Mouse (Mus musculus) monocyte, adult 2 months (primary cell): ENCODE results near the gene Lcp1.

Experiments
- DNase-seq, 2 experiments: peaks; one replicate each; pipeline ENCODE4 v3.0.0; 2022; ENCODE audit warnings: low spot score in 2 of 2, low read depth in 1 of 2

The Lcp1 gene

GRCm38 (mm10) chr14:75197660-75198059 is 66.8 kb downstream of the Lcp1 start:
- no peak for DNase-seq

- DNase-seq: no peak
Measured at GRCm38 (mm10) chr14:75205363-75206051, 74.6 kb downstream of the Lcp1 start.

DNA sequence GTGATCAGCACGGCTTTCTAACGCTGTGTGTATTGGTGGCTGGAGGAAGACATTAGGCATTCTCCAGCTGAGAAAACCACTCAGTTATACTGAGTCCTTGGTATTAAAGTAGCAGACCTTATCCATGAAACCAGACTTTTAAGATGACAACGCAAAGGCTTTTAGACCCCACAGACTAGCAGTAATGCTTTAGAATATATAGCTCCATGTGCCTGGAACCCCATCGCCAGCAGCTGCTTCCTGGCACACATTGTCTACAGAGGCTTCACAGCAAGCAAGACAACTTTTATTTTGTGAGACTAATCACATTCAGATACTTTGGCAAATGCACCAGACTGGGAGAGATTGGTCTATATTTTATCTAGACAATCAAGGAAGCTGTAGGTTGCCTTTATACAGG is 75.4 kb downstream of the Lcp1 start:
- DNase-seq: no peak

- DNase-seq: no peak
Measured at GRCm38 (mm10) chr14:75208572-75209151, 77.8 kb downstream of the Lcp1 start.

GRCm38 (mm10) chr14:75213752-75214151 is 82.9 kb downstream of the Lcp1 start:
- DNase-seq: no peak

- DNase-seq: no peak
Measured at GRCm38 (mm10) chr14:75218843-75219242, 87.9 kb downstream of the Lcp1 start.

GRCm38 (mm10) chr14:75219250-75219913 is 88.5 kb downstream of the Lcp1 start:
- DNase-seq: no peak

DNA sequence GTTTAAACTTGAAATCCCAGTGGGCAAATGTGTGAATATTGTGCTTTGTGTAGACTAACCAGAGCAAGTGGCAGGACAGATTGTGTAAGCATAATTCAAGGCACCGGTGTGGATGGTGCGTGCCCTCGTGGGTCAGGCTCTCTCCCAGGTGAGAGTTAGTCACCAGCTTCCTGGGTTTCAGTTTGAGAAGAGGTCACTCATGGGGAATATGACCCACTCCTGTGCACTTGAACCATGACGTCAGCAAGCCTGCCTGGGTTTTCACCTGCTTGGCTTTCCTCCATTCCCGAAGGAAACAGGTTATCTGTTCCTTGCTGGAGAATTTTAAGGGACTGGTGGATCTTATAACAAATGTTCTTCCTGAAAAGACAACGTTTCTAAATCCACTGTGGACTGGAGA is 91.5 kb downstream of the Lcp1 start:
- no peak for DNase-seq

DNA sequence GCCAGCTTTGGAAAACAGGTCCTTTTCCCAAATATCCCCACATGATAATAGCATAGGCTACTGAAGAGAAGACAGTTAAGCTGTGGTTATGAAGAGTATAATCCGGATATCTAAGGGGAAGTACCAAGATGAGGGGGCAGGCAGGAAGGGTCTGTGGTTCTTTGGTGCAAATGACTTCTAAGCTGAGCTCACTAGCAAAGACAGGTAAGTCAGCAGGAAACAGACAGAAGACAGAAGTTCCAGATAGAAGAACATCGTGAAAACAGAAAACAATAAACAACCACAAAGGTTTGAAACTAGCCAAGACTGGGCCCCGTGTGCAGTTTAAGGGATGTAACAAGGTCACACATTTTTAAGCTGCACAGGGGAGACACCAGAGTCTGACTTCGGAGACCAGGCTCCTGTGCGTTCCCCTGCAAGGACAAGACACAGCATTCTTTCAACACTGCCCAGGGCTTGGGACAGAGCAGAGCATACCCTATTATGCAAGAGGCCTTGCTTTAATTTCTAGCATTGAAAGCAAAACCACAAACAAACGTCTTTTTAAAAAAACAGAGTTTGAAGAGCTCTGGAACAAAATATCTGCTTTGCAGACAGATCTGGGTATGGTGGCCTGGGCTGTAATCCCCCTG is 96.7 kb downstream of the Lcp1 start:
- DNase-seq: no peak

- DNase-seq: peak in 1 of 2 experiments; percentile 10
Measured at GRCm38 (mm10) chr14:75229834-75230233, 98.9 kb downstream of the Lcp1 start.

DNA sequence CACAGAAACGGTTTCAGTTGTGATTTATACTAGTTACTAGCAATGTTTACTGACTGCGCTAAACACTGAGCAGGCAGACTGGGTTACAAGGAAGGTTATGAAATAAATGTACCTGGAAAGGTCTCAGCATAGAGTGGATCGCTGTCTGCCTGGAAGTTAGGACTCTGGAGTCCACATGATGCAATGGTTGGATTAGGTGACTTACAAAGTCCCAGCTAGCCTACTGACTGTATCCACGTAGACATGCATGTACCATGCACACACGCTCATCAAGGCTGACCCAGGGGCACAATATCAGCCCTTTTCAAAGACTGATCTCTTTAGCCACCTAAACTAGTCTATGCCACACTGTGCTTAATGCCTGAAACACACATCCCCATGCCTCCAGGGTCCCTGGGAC is 102.2 kb downstream of the Lcp1 start:
- no peak for DNase-seq

- DNase-seq: no peak
Measured at GRCm38 (mm10) chr14:75235552-75235951, 104.7 kb downstream of the Lcp1 start.

DNA sequence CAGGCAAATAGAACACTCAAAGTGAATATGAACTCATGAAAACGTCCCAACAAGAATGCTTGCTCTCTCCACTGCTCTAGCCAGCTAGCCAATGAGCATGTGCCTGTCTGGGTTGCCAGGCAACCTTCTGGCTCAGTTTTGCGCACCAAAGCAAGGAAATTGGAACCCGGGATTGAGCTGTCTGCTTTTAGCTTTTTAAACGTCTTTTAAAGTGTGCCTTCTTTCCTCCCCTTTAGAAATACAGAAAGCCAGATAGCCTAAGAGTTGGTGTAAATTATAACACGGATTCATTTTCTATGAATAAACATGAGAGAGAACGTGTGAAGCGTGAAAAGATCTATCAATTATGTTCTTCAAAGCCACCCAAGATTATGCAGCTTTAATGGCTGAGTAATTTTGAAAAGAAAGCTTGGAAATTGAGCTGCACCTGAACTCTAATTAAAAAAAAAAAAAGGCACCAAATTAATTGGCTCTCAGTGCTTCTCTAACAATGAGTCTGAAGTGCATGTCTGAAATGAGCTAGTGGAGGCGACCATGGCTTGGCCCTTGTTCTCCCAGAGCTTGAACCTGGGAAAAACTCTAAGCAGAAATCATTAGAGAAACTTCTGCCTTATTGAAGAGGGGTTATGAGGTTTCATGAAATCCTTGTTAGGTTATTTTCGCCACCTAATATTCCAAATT is 105.2 kb downstream of the Lcp1 start:
- DNase-seq: no peak

DNA sequence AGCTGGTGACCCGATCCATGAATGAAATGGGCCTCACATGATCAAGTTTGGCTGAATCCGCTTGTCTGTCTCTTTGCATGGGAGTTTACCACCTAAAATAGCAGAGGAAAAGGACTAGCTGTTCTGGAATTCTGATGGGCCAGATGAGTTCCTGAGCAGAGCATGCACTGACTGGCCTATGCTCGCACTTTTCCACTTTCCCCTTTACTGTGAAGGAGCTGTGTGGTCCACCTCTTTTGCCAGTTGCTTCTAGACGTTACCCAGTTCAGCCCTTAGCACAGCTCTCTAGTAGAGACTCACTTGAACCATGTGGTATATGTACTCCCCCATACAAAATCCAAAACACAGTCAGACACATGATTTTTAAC is 105.7 kb downstream of the Lcp1 start:
- no peak for DNase-seq

DNA sequence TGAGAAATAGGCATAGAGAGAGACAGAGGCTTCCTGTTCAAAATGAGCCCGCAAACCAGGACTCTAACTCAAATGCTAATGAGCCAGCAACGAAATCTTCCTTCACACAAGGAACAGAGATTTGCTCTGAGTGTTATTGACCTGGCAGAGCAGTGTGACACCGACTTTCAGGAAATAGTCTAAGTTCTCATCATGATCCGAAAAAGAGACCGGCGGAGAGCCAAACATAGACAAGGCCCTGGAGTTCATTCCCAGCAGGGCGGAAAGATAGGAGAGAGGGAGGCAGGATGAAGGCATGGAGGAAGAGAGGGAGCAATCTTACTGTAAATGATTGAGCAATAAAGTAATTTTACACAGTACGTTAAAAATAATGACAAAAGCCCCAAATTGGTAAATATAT is 106.2 kb downstream of the Lcp1 start:
- no peak for DNase-seq

DNA sequence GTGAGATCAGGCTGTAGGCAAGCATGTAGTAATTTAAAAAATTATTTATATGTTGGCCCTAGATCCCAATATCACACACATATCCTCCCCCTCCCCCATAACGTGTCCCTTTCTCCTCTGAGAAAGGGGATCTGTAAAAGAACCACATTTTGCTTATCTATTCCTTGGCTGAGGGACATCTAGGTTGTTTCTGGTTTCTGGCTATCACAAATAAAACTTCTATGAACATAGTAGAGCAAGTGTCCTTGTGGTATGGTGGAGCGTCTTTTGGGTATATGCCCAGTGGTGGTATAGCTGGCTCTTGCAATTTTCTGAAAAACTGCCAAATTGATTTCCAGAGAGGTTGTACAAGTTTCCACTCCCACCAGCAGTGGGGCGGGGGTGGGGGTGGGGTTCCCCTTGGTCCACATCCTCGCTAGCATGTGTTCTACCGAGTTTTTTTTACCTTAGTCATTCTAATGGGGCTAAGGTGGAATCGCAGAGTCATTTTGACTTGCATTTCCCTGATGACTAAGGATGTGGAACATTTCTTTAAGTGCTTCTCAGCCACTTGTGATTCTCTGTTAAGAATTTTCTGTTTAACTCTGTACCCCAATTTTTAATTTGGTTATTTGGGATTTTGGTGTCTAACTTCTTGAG is 107.3 kb downstream of the Lcp1 start:
- DNase-seq: no peak

- no peak for DNase-seq
Measured at GRCm38 (mm10) chr14:75242087-75242486, 111.2 kb downstream of the Lcp1 start, which contains the start of gene Cpb2. Cpb2 (plus strand) TSS chr14:75242287.

GRCm38 (mm10) chr14:75246024-75247000 is 115.4 kb downstream of the Lcp1 start:
- no peak for DNase-seq

GRCm38 (mm10) chr14:75250432-75250831 is 119.5 kb downstream of the Lcp1 start:
- DNase-seq: no peak

GRCm38 (mm10) chr14:75256521-75256920 is 125.6 kb downstream of the Lcp1 start:
- no peak for DNase-seq
